Mouse (Mus musculus) megakaryocyte progenitor cell, adult 5-6 weeks (primary cell): ENCODE results near the gene Zfp26. TPM values are rescaled to one million over a fixed set of nuclear protein-coding genes. Genes with fewer than 3 reads are reported as not detected.

Source experiments
- total RNA-seq, 2 experiments: library from RNA; stranded (forward) in 1 of 2; stranded (reverse) in 1 of 2; fragments of 157-497, 149-512 nt in 1 of 2; fragments of 200-1000 nt in 1 of 2; gene quantifications; 2 replicates each; pipeline versions ENCODE4 v1.2.3 to v1.2.4; 2015 to 2017

Gene Zfp26
- total RNA-seq, 2 experiments from 2014 or later, result 16.2 to 24.9 TPM

Other genes starting within 250 kb of the Zfp26 start
- not detected in 2 replicates for gene Olfr871, start 248.0 kb downstream of the Zfp26 start, total RNA-seq (2015)
- gene Olfr871, start 248.0 kb downstream of the Zfp26 start, total RNA-seq (2017), result not detected in 2 replicates
- gene Olfr872, start 223.0 kb downstream of the Zfp26 start, total RNA-seq (2015), result not detected in 2 replicates
- not detected in 2 replicates for gene Olfr872, start 223.0 kb downstream of the Zfp26 start, total RNA-seq (2017)
- gene Olfr39, start 177.8 kb downstream of the Zfp26 start, total RNA-seq (2015), result not detected in 2 replicates
- gene Olfr39, start 177.8 kb downstream of the Zfp26 start, total RNA-seq (2017), result not detected in 2 replicates
- not detected in 2 replicates for gene Olfr873, start 161.6 kb downstream of the Zfp26 start, total RNA-seq (2015)
- gene Olfr873, start 161.6 kb downstream of the Zfp26 start, total RNA-seq (2017), result not detected in 2 replicates
- gene Olfr18, start 124.1 kb downstream of the Zfp26 start, total RNA-seq (2015), result not detected in 2 replicates
- not detected in 2 replicates for gene Olfr18, start 124.1 kb downstream of the Zfp26 start, total RNA-seq (2017)
- 16.1 and 20.4 TPM in 2 replicates for gene Zfp560, start 75.0 kb downstream of the Zfp26 start, total RNA-seq (2015)
- 8.5 and 13.5 TPM in 2 replicates for gene Zfp560, start 75.0 kb downstream of the Zfp26 start, total RNA-seq (2017)
- 20.2 and 22.4 TPM in 2 replicates for gene Zfp426, start 32.6 kb upstream of the Zfp26 start, total RNA-seq (2015)
- 22.5 and 28.4 TPM in 2 replicates for gene Zfp426, start 32.6 kb upstream of the Zfp26 start, total RNA-seq (2017)
- gene Zfp266, start 61.3 kb upstream of the Zfp26 start, total RNA-seq (2015), result 40.6 and 48.8 TPM in 2 replicates
- 34.6 and 43.3 TPM in 2 replicates for gene Zfp266, start 61.3 kb upstream of the Zfp26 start, total RNA-seq (2017)
- gene Zfp846, start 121.1 kb upstream of the Zfp26 start, total RNA-seq (2015), result 9.5 and 12.0 TPM in 2 replicates
- 4.7 and 5.6 TPM in 2 replicates for gene Zfp846, start 121.1 kb upstream of the Zfp26 start, total RNA-seq (2017)
- 420 and 464 TPM in 2 replicates for gene Ubl5, start 182.7 kb upstream of the Zfp26 start, total RNA-seq (2015)
- gene Ubl5, start 182.7 kb upstream of the Zfp26 start, total RNA-seq (2017), result 94.8 and 151 TPM in 2 replicates
- 8.3 and 17.3 TPM in 2 replicates for gene Fbxl12, start 184.6 kb upstream of the Zfp26 start, total RNA-seq (2015)
- gene Fbxl12, start 184.6 kb upstream of the Zfp26 start, total RNA-seq (2017), result 4.2 and 6.4 TPM in 2 replicates
- 14.7 and 18.5 TPM in 2 replicates for gene Pin1, start 191.9 kb upstream of the Zfp26 start, total RNA-seq (2015)
- 14.7 and 19.1 TPM in 2 replicates for gene Pin1, start 191.9 kb upstream of the Zfp26 start, total RNA-seq (2017)